Mouse (Mus musculus): Measurements from ENCODE around the gene Dhcr24.

DNA sequence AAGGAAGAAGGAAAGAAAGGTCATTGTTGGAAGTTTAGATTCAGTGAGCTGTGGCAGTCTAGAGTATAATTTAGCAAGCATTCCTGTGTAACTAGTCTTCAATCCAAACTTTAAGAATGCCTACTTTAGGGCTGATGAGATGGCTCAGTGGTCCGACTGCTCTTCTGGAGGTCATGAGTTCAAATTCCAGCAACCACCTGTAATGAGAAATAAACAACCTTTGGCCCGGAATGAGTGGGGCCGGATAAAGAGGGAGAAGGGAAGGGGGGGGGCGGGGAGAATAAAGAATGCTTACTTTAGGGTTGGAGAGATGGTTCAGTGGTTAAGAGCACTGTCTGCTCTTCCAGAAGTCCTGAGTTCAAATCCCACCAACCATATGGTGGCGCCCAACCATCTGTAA lies 3.6 kb upstream of the Dhcr24 start:
- no peak for TF ChIP-seq CTCF (IDR thresholded peaks at IDR 0.05; ENCODE audit: control insufficient read depth, insufficient read depth, insufficient replicate concordance, low read depth, low read length)
- TF ChIP-seq POLR2A (IDR thresholded peaks at IDR 0.05; ENCODE audit: control insufficient read depth, low read depth, low read length): no peak

Measured in testis, adult 2 months (tissue).